Comparison of ENCODE assay signal across 23 mouse cellular contexts in genomic region chr7:112781987-112782386, GRCm38 (mm10).
DNase-seq lines count a peak whose midpoint lies in the region; ATAC-seq and TF ChIP-seq lines count a peak whose summit lies in the region.
"Had no signal": no experiment of that assay in that cellular context is flagged by ENCODE, and none has a peak within 500 bp of the region (broad histone marks: within the 10 kb centered on the region; RNA-seq: fewer than 3 reads in every experiment).

No protein-coding gene starts in this region.

- ATAC-seq in forebrain, postnatal 0 days = 0 out of 2 replicates have a peak, but pooled peaks have one; percentile 40
- no peak for ATAC-seq in forebrain, embryonic 13.5 days
- peak; percentile 35; the same call in 1 of the 2 replicates for ATAC-seq in hindbrain, postnatal 0 days
- no peak for ATAC-seq in hindbrain, embryonic 14.5 days (ENCODE audit: low FRiP score)
- ATAC-seq: activated CD4-positive, CD25-positive, alpha-beta regulatory T cell, adult 4 months; CD4-positive, CD25-positive, alpha-beta regulatory T cell, adult 4 months had no signal

- no peak overlapping the region for H3K9ac ChIP-seq in forebrain, postnatal 0 days
- no peak overlapping the region for H3K9ac ChIP-seq in forebrain, embryonic 13.5 days
- H3K9ac ChIP-seq in hindbrain, postnatal 0 days (replicated peaks; ENCODE audit: low read length) = no peak overlapping the region
- no peak overlapping the region for H3K9ac ChIP-seq in hindbrain, embryonic 14.5 days
- H3K9ac ChIP-seq: embryonic facial prominence, embryonic 15.5 days; hindbrain, embryonic 15.5 days; intestine, embryonic 15.5 days had no signal

- H3K9me3 ChIP-seq in forebrain, postnatal 0 days (ENCODE audit: low read length) = no peaks in the 10 kb centered on the region
- no peaks in the 10 kb centered on the region for H3K9me3 ChIP-seq in forebrain, embryonic 13.5 days (replicated peaks)
- no peaks in the 10 kb centered on the region for H3K9me3 ChIP-seq in hindbrain, postnatal 0 days (ENCODE audit: low read length)
- H3K9me3 ChIP-seq in hindbrain, embryonic 14.5 days (ENCODE audit: control insufficient read depth, low read length) = no peaks in the 10 kb centered on the region
- H3K9me3 ChIP-seq: embryonic facial prominence, embryonic 15.5 days; hindbrain, embryonic 15.5 days; intestine, embryonic 15.5 days had no signal

- no peak for TF ChIP-seq POLR2A in myocyte (IDR thresholded peaks at IDR 0.05; ENCODE audit: insufficient read length, low read depth)

- H3K27me3 ChIP-seq in forebrain, postnatal 0 days (ENCODE audit: insufficient read depth, low read length) = no peaks in the 10 kb centered on the region
- H3K27me3 ChIP-seq in forebrain, embryonic 13.5 days = no peaks in the 10 kb centered on the region
- H3K27me3 ChIP-seq in hindbrain, postnatal 0 days (ENCODE audit: insufficient read depth, low read length) = no peaks in the 10 kb centered on the region
- no peaks in the 10 kb centered on the region for H3K27me3 ChIP-seq in hindbrain, embryonic 14.5 days (ENCODE audit: control insufficient read depth, insufficient read depth, low read length)
- H3K27me3 ChIP-seq in myocyte (ENCODE audit: control insufficient read depth, insufficient read depth, insufficient read length) = no peaks in the 10 kb centered on the region
- H3K27me3 ChIP-seq: embryonic facial prominence, embryonic 15.5 days; hindbrain, embryonic 15.5 days; intestine, embryonic 15.5 days had no signal

- H3K4me3 ChIP-seq in forebrain, postnatal 0 days (ENCODE audit: low read depth, low read length) = no peak overlapping the region
- no peak overlapping the region for H3K4me3 ChIP-seq in forebrain, embryonic 13.5 days
- no peak overlapping the region for H3K4me3 ChIP-seq in hindbrain, postnatal 0 days (ENCODE audit: low read length)
- H3K4me3 ChIP-seq in hindbrain, embryonic 14.5 days (replicated peaks; ENCODE audit: low read length) = no peak overlapping the region
- no peak overlapping the region for H3K4me3 ChIP-seq in myocyte
- H3K4me3 ChIP-seq: embryonic facial prominence, embryonic 15.5 days; hindbrain, embryonic 15.5 days; intestine, embryonic 15.5 days had no signal

- H3K27ac ChIP-seq in forebrain, postnatal 0 days (ENCODE audit: low read depth, low read length) = no peak overlapping the region
- H3K27ac ChIP-seq in forebrain, embryonic 13.5 days = no peak overlapping the region
- H3K27ac ChIP-seq in hindbrain, postnatal 0 days = no peak overlapping the region
- H3K27ac ChIP-seq in hindbrain, embryonic 14.5 days = no peak overlapping the region
- H3K27ac ChIP-seq: hindbrain, embryonic 15.5 days; intestine, embryonic 15.5 days had no signal

- H3K79me2 ChIP-seq in myocyte (ENCODE audit: control insufficient read depth, insufficient read depth) = peaks cover 70% of the 10 kb centered on the region

- H3ac ChIP-seq in myocyte (ENCODE audit: control insufficient read depth, insufficient read length) = no peak overlapping the region

- H3K4me2 ChIP-seq in forebrain, postnatal 0 days (ENCODE audit: low read depth) = no peak overlapping the region
- H3K4me2 ChIP-seq in forebrain, embryonic 13.5 days = no peak overlapping the region
- H3K4me2 ChIP-seq in hindbrain, postnatal 0 days (ENCODE audit: low read depth, low read length) = no peak overlapping the region
- no peak overlapping the region for H3K4me2 ChIP-seq in hindbrain, embryonic 14.5 days (replicated peaks)
- H3K4me2 ChIP-seq in myocyte (ENCODE audit: low read depth) = no peak overlapping the region
- H3K4me2 ChIP-seq: embryonic facial prominence, embryonic 15.5 days; hindbrain, embryonic 15.5 days; intestine, embryonic 15.5 days had no signal

- no peak for DNase-seq in forebrain, postnatal 0 days
- DNase-seq in heart, adult 11 months = peak; percentile 78
- no peak for DNase-seq in heart, adult 18-20 months
- no peak for DNase-seq in hindbrain, postnatal 0 days (ENCODE audit: low spot score)
- no peak for DNase-seq in hindbrain, embryonic 14.5 days (ENCODE audit: low spot score)
- no peak for DNase-seq in Muller cell, postnatal 12 days (ENCODE audit: inconsistent ontology term)
- DNase-seq: adrenal gland, adult 8-10 months; adrenal gland, postnatal 25 days; cerebellum, adult 11-12 months; cerebellum, adult 8-10 months; cerebellum, postnatal 10 days; cerebellum, postnatal 36 days; embryo, embryonic 11 days; gastrocnemius, postnatal 36 days; kidney, adult 11 months; kidney, adult 8-10 months had no signal

- no peak for TF ChIP-seq CTCF in forebrain, postnatal 0 days (IDR thresholded peaks at IDR 0.05; ENCODE audit: low read depth)
- no peak for TF ChIP-seq CTCF in hindbrain, postnatal 0 days (IDR thresholded peaks at IDR 0.05; ENCODE audit: low read depth)

- H3K4me1 ChIP-seq in forebrain, postnatal 0 days (ENCODE audit: insufficient read depth) = peaks cover 2% of the 10 kb centered on the region; the same call in 1 of the 2 replicates
- peaks cover 54% of the 10 kb centered on the region for H3K4me1 ChIP-seq in forebrain, embryonic 13.5 days
- peaks cover 21% of the 10 kb centered on the region for H3K4me1 ChIP-seq in hindbrain, postnatal 0 days (ENCODE audit: insufficient read depth, low read length)
- peaks cover 21% of the 10 kb centered on the region for H3K4me1 ChIP-seq in hindbrain, embryonic 14.5 days (replicated peaks; ENCODE audit: control insufficient read depth, insufficient read depth, low read length)

- 46% methylated on average over 8 of the region's 8 CpGs for WGBS in forebrain, postnatal 0 days
- 52% methylated on average over 8 of the region's 8 CpGs for WGBS in forebrain, embryonic 13.5 days
- WGBS in hindbrain, postnatal 0 days = 51% methylated on average over 8 of the region's 8 CpGs
- 59% methylated on average over 8 of the region's 8 CpGs for WGBS in hindbrain, embryonic 14.5 days

- no peaks in the 10 kb centered on the region for H3K36me3 ChIP-seq in forebrain, postnatal 0 days (ENCODE audit: insufficient read depth)
- H3K36me3 ChIP-seq in forebrain, embryonic 13.5 days (ENCODE audit: poor library complexity, severe bottlenecking) = no peaks in the 10 kb centered on the region
- H3K36me3 ChIP-seq in hindbrain, postnatal 0 days (ENCODE audit: insufficient read depth, low read length) = no peaks in the 10 kb centered on the region
- H3K36me3 ChIP-seq in hindbrain, embryonic 14.5 days (replicated peaks; ENCODE audit: control insufficient read depth, insufficient read depth) = no peaks in the 10 kb centered on the region
- H3K36me3 ChIP-seq in myocyte (ENCODE audit: control insufficient read depth, insufficient read depth) = no peaks in the 10 kb centered on the region
- H3K36me3 ChIP-seq: embryonic facial prominence, embryonic 15.5 days; hindbrain, embryonic 15.5 days; intestine, embryonic 15.5 days had no signal

TF ChIP-seq in myocyte, 11 proteins besides CTCF, POLR2A, EP300 and RAD21:
- no peak for TF ChIP-seq SRF (IDR thresholded peaks at IDR 0.05; ENCODE audit: control insufficient read depth, insufficient read length, low read depth)
- TF ChIP-seq MYOG (IDR thresholded peaks at IDR 0.05; ENCODE audit: control insufficient read depth in 1 of 3, insufficient read depth in 1 of 3, insufficient read length in 2 of 3, low read depth in 2 of 3) = peak; percentile 32 to 81 (median 42)
- no peak for TF ChIP-seq REST (IDR thresholded peaks at IDR 0.05; ENCODE audit: insufficient read depth, insufficient read length)
- peak; percentile 34 for TF ChIP-seq TCF12 (IDR thresholded peaks at IDR 0.05; ENCODE audit: insufficient read depth, poor library complexity, severe bottlenecking)
- peak in 2 of 3 experiments; percentile 65 for TF ChIP-seq MYOD1 (IDR thresholded peaks at IDR 0.05; ENCODE audit: control insufficient read depth in 1 of 3, insufficient read length in 2 of 3, low read depth in 2 of 3)
- no peak for TF ChIP-seq USF1 (IDR thresholded peaks at IDR 0.05; ENCODE audit: low read depth)

Comparison
In these comparisons a context has a peak if more than half of its experiments do, and no peak if none do; other contexts are left out.
1. ATAC-seq: peak in forebrain, postnatal 0 days (single experiment) and hindbrain, postnatal 0 days (single experiment); none in forebrain, embryonic 13.5 days (single experiment) and hindbrain, embryonic 14.5 days (single experiment).